Mouse (Mus musculus) adipocyte (in vitro differentiated cells): ENCODE measurements around the gene Nrd1.

ENCODE experiments used
- DNase-seq: peaks from one replicate; pipeline ENCODE4 v3.0.0-alpha.2; 2016; ENCODE audit warnings: low spot score

The Nrd1 gene

GRCm38 (mm10) chr4:109026543-109026942 is 26.1 kb downstream of the Nrd1 start:
- no peak for DNase-seq

- no peak for DNase-seq
These were observed 29.4 kb downstream of the Nrd1 start for GRCm38 (mm10) chr4:109029857-109030256.

- no peak for DNase-seq
These were observed 29.8 kb downstream of the Nrd1 start for GRCm38 (mm10) chr4:109030266-109030665.

- no peak for DNase-seq
These were observed 35.9 kb downstream of the Nrd1 start for GRCm38 (mm10) chr4:109036327-109036726.

GRCm38 (mm10) chr4:109042739-109043138 is 42.3 kb downstream of the Nrd1 start:
- DNase-seq, result no peak

- no peak for DNase-seq
These were observed 42.8 kb downstream of the Nrd1 start for GRCm38 (mm10) chr4:109043294-109043693.

GRCm38 (mm10) chr4:109043756-109044155 is 43.3 kb downstream of the Nrd1 start:
- no peak for DNase-seq

- peak; percentile 38 for DNase-seq
These were observed 47.8 kb downstream of the Nrd1 start for GRCm38 (mm10) chr4:109048258-109048657.

GRCm38 (mm10) chr4:109052282-109052681 is 51.8 kb downstream of the Nrd1 start:
- DNase-seq, result no peak

GRCm38 (mm10) chr4:109054003-109054402 is 53.5 kb downstream of the Nrd1 start:
- DNase-seq, result no peak

- no peak for DNase-seq
These were observed 55.9 kb downstream of the Nrd1 start for GRCm38 (mm10) chr4:109056351-109056750.

GRCm38 (mm10) chr4:109057640-109058039 is 57.2 kb downstream of the Nrd1 start:
- no peak for DNase-seq

- DNase-seq, result peak; percentile 40
These were observed 58.9 kb downstream of the Nrd1 start for GRCm38 (mm10) chr4:109059255-109059821.

GRCm38 (mm10) chr4:109064941-109065340 is 64.5 kb downstream of the Nrd1 start:
- DNase-seq, result no peak

- DNase-seq, result no peak
These were observed 65.3 kb downstream of the Nrd1 start for GRCm38 (mm10) chr4:109065714-109066113.

- no peak for DNase-seq
These were observed 72.4 kb downstream of the Nrd1 start for GRCm38 (mm10) chr4:109072891-109073290.

- no peak for DNase-seq
These were observed 72.8 kb downstream of the Nrd1 start for GRCm38 (mm10) chr4:109073296-109073695.

GRCm38 (mm10) chr4:109078941-109079340 is 78.5 kb downstream of the Nrd1 start:
- DNase-seq, result no peak

- no peak for DNase-seq
These were observed 79.2 kb downstream of the Nrd1 start for GRCm38 (mm10) chr4:109079676-109080075.

- no peak for DNase-seq
These were observed 79.7 kb downstream of the Nrd1 start for GRCm38 (mm10) chr4:109080118-109080517.

GRCm38 (mm10) chr4:109089171-109089570 is 88.7 kb downstream of the Nrd1 start:
- DNase-seq, result no peak

GRCm38 (mm10) chr4:109089999-109090398 is 89.5 kb downstream of the Nrd1 start:
- no peak for DNase-seq

GRCm38 (mm10) chr4:109091241-109091777 is 90.9 kb downstream of the Nrd1 start:
- no peak for DNase-seq

GRCm38 (mm10) chr4:109092344-109092743 is 91.9 kb downstream of the Nrd1 start:
- DNase-seq, result no peak
